8 mouse cellular contexts compared by ENCODE assay signal in the genomic region with DNA sequence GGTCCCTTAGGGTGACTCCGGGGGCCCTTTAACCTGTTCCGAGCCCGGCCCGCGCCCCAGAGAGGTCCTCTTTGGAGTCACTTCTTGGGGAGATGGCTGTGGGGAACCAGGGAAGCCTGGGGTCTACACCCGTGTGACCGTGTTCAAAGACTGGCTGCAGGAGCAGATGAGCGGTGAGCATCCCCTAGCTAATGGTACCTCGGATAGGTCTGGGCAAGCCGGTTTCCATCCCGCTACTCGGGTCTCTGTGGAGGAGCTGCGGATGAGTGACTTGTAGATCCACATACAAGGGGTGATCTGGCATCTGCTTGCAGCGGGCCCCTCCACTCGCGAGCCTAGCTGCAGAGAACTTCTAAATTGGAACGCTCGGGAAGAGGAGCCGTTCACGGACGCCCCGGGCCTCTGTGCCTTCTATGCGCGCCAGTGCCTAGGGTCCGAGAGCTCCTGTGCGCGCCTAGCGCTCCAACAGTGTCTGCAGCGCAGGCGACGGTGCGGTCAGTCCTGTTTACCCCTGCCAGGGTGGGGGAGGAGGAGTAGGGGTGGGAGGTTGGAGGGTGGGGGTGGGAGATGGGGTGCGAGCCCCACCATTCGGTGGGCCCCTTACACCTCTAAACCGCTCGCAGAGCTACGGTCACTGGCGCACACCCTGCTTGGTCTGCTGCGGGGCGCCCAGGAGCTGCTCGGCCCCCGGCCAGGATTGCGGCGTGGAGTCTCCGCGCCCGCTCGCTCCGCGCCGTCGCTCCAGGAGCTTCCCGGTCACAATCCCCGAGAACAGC. TPM values are rescaled to one million over a fixed set of nuclear protein-coding genes. Genes with fewer than 3 reads are reported as not detected.
DNase-seq lines count a peak whose midpoint lies in the region; ATAC-seq and TF ChIP-seq lines count a peak whose summit lies in the region.

No protein-coding gene starts in this region.

- peak; percentile 17 for DNase-seq in cerebellum, adult 9-11 months
- no peak for DNase-seq in cerebellum, adult 9-10 months
- no peak for DNase-seq in spleen, adult 2 months (ENCODE audit: low read depth in 1 of 2, low spot score in 2 of 2)
- no peak for DNase-seq in spleen, postnatal 14 days (ENCODE audit: low spot score in 2 of 2)
- no peak for DNase-seq in limb, embryonic 10.5 days (ENCODE audit: low spot score)
- no peak for DNase-seq in ovary, postnatal 36 days (ENCODE audit: low spot score)
- no peak for DNase-seq in spleen, postnatal 10 days (ENCODE audit: low spot score in 2 of 2)

- no peak for TF ChIP-seq POLR2A in spleen, adult 2 months (IDR thresholded peaks at IDR 0.05; ENCODE audit: low read depth, low read length)

- H3K4me2 ChIP-seq in neural tube, embryonic 14.5 days (ENCODE audit: low read depth, low read length) = peak overlapping the region; percentile 88

- no peak for TF ChIP-seq CTCF in spleen, adult 2 months (IDR thresholded peaks at IDR 0.05; ENCODE audit: extremely low read depth, insufficient read depth, insufficient read length, insufficient replicate concordance)

- WGBS in spleen, adult 2 months = 6% methylated on average over 54 of the region's 54 CpGs
- 2% methylated on average over 54 of the region's 54 CpGs for WGBS in limb, embryonic 10.5 days
- 2% methylated on average over 54 of the region's 54 CpGs for WGBS in neural tube, embryonic 14.5 days

- H3K4me3 ChIP-seq in spleen, adult 2 months (ENCODE audit: extremely low read depth, insufficient read depth, insufficient read length) = peak overlapping the region; percentile 63
- peak overlapping the region; percentile 62 for H3K4me3 ChIP-seq in limb, embryonic 10.5 days
- H3K4me3 ChIP-seq in neural tube, embryonic 14.5 days (ENCODE audit: low read depth, low read length) = peak overlapping the region; percentile 43

- peak overlapping the region; percentile 52 for H3K9ac ChIP-seq in neural tube, embryonic 14.5 days (replicated peaks; ENCODE audit: low read depth, low read length)

- H3K9me3 ChIP-seq in limb, embryonic 10.5 days (replicated peaks) = no peaks in the 10 kb centered on the region
- H3K9me3 ChIP-seq in neural tube, embryonic 14.5 days (ENCODE audit: control insufficient read depth, low read length) = no peaks in the 10 kb centered on the region

- peaks cover 9% of the 10 kb centered on the region; the same call in 1 of the 2 replicates for H3K4me1 ChIP-seq in spleen, adult 2 months (ENCODE audit: control insufficient read depth, insufficient read depth, insufficient read length)
- peaks cover 33% of the 10 kb centered on the region for H3K4me1 ChIP-seq in limb, embryonic 10.5 days
- H3K4me1 ChIP-seq in neural tube, embryonic 14.5 days (ENCODE audit: control insufficient read depth, insufficient read depth, low read length) = peaks cover 4% of the 10 kb centered on the region; the same call in 1 of the 2 replicates

- peak; percentile 61 for ATAC-seq in neural tube, embryonic 14.5 days (ENCODE audit: low read depth)

- no peaks in the 10 kb centered on the region for H3K36me3 ChIP-seq in spleen, adult 2 months (ENCODE audit: control insufficient read depth, insufficient read depth, low read length)
- no peaks in the 10 kb centered on the region for H3K36me3 ChIP-seq in limb, embryonic 10.5 days
- no peaks in the 10 kb centered on the region for H3K36me3 ChIP-seq in neural tube, embryonic 14.5 days (ENCODE audit: control insufficient read depth, insufficient read depth, low read length)

- H3K27me3 ChIP-seq in spleen, adult 2 months (ENCODE audit: control insufficient read depth, insufficient read depth, low read length) = peaks cover 16% of the 10 kb centered on the region
- H3K27me3 ChIP-seq in limb, embryonic 10.5 days (ENCODE audit: low read depth, poor library complexity, severe bottlenecking) = peaks cover 83% of the 10 kb centered on the region
- peaks cover 8% of the 10 kb centered on the region for H3K27me3 ChIP-seq in neural tube, embryonic 14.5 days (ENCODE audit: control insufficient read depth, insufficient read depth, low read length)

- no peak overlapping the region for H3K27ac ChIP-seq in spleen, adult 2 months (ENCODE audit: insufficient read depth, low read length)
- peak overlapping the region; percentile 77 for H3K27ac ChIP-seq in limb, embryonic 10.5 days
- H3K27ac ChIP-seq in neural tube, embryonic 14.5 days (ENCODE audit: low read depth, low read length) = no peak overlapping the region

RNA-seq across cellular contexts. Expression of gene Prss56, which starts 3.3 kb away (rescaled TPM):
- polyA plus RNA-seq in spleen, adult 2 months (2012; rRNA removed) = not detected in 2 replicates
- polyA plus RNA-seq in limb, embryonic 10.5 days (2016; fragmentation: Nextera tagmentation; extraction: Ambion mirVana) = 0.06 TPM in 1 of 2 replicates, not detected in the other
- polyA plus RNA-seq in neural tube, embryonic 14.5 days (2014; fragmentation: Nextera tagmentation; extraction: Ambion mirVana) = 0.46 and 6.1 TPM in 2 replicates

RNA-seq across cellular contexts. Expression of gene Chrnd, which starts 4.0 kb away (rescaled TPM):
- polyA plus RNA-seq in spleen, adult 2 months (2012; rRNA removed) = not detected in 2 replicates
- 0.14 and 0.55 TPM in 2 replicates for polyA plus RNA-seq in limb, embryonic 10.5 days (2016; fragmentation: Nextera tagmentation; extraction: Ambion mirVana)
- polyA plus RNA-seq in neural tube, embryonic 14.5 days (2014; fragmentation: Nextera tagmentation; extraction: Ambion mirVana) = not detected in 2 replicates

RNA-seq across cellular contexts. Expression of gene Chrng, which starts 18.0 kb away (rescaled TPM):
- not detected in 2 replicates for polyA plus RNA-seq in spleen, adult 2 months (2012; rRNA removed)
- polyA plus RNA-seq in limb, embryonic 10.5 days (2016; fragmentation: Nextera tagmentation; extraction: Ambion mirVana) = 0.26 and 0.81 TPM in 2 replicates
- not detected in 2 replicates for polyA plus RNA-seq in neural tube, embryonic 14.5 days (2014; fragmentation: Nextera tagmentation; extraction: Ambion mirVana)

RNA-seq across cellular contexts. Expression of gene Eif4e2, which starts 27.3 kb away (rescaled TPM):
- polyA plus RNA-seq in spleen, adult 2 months (2012; rRNA removed) = 18.9 and 21.6 TPM in 2 replicates
- polyA plus RNA-seq in limb, embryonic 10.5 days (2016; fragmentation: Nextera tagmentation; extraction: Ambion mirVana) = 181 and 202 TPM in 2 replicates
- polyA plus RNA-seq in neural tube, embryonic 14.5 days (2014; fragmentation: Nextera tagmentation; extraction: Ambion mirVana) = 68.7 and 90.7 TPM in 2 replicates

RNA-seq across cellular contexts. Expression of gene Ecel1, which starts 30.1 kb away (rescaled TPM):
- polyA plus RNA-seq in spleen, adult 2 months (2012; rRNA removed) = 0.39 and 0.76 TPM in 2 replicates
- polyA plus RNA-seq in limb, embryonic 10.5 days (2016; fragmentation: Nextera tagmentation; extraction: Ambion mirVana) = 0.11 TPM in 2 replicates
- polyA plus RNA-seq in neural tube, embryonic 14.5 days (2014; fragmentation: Nextera tagmentation; extraction: Ambion mirVana) = 60.2 and 64.9 TPM in 2 replicates
